Mouse (Mus musculus): ENCODE data around the gene Mrps12. TPM values are rescaled to one million over a fixed set of nuclear protein-coding genes. Genes with fewer than 3 reads are reported as not detected.
A peak's percentile ranks its signal among the peaks of the same experiment; 100 is the strongest.

Mrps12 gene
- polyA plus RNA-seq, 1 experiment from 2014 or later, result 73.3 TPM

- peak; percentile 60 for ATAC-seq (ENCODE audit: low read depth)
- peak overlapping the region; percentile 59 for H3K27ac ChIP-seq (ENCODE audit: low read length)
- peaks cover 9% of the 10 kb centered on the region for H3K4me1 ChIP-seq (ENCODE audit: control insufficient read depth, low read depth, low read length)
- 41% methylated on average over 6 of the region's 6 CpGs for WGBS (ENCODE audit: insufficient replicate concordance)
- H3K9me3 ChIP-seq (replicated peaks; ENCODE audit: control insufficient read depth, low read length), result no peaks in the 10 kb centered on the region
- H3K27me3 ChIP-seq (ENCODE audit: control insufficient read depth, insufficient read depth, low read depth, low read length), result no peaks in the 10 kb centered on the region
- H3K36me3 ChIP-seq (ENCODE audit: control insufficient read depth, insufficient read depth), result no peaks in the 10 kb centered on the region
- no peak overlapping the region for H3K4me3 ChIP-seq (ENCODE audit: low read depth, low read length)
- H3K9ac ChIP-seq (ENCODE audit: low read depth, low read length), result no peak overlapping the region
- H3K4me2 ChIP-seq (ENCODE audit: low read depth, low read length), result no peak overlapping the region
These were observed 38.5 kb upstream of the Mrps12 start for GRCm38 (mm10) chr7:28780067-28780658.

GRCm38 (mm10) chr7:28778825-28779224, 37.2 kb upstream of the Mrps12 start:
- WGBS (ENCODE audit: insufficient replicate concordance), result 77% methylated on average over 9 of the region's 9 CpGs
- H3K9me3 ChIP-seq (replicated peaks; ENCODE audit: control insufficient read depth, low read length), result no peaks in the 10 kb centered on the region

GRCm38 (mm10) chr7:28775129-28775528, 33.5 kb upstream of the Mrps12 start:
- H3K4me3 ChIP-seq (ENCODE audit: low read depth, low read length), result no peak overlapping the region
- no peaks in the 10 kb centered on the region for H3K9me3 ChIP-seq (replicated peaks; ENCODE audit: control insufficient read depth, low read length)
- WGBS (ENCODE audit: insufficient replicate concordance), result 70% methylated on average over 7 of the region's 7 CpGs
- ATAC-seq (ENCODE audit: low read depth), result no peak
- no peak overlapping the region for H3K4me2 ChIP-seq (ENCODE audit: low read depth, low read length)
- no peaks in the 10 kb centered on the region for H3K36me3 ChIP-seq (ENCODE audit: control insufficient read depth, insufficient read depth)
- peaks cover 10% of the 10 kb centered on the region for H3K4me1 ChIP-seq (ENCODE audit: control insufficient read depth, low read depth, low read length)
- no peak overlapping the region for H3K9ac ChIP-seq (ENCODE audit: low read depth, low read length)
- H3K27me3 ChIP-seq (ENCODE audit: control insufficient read depth, insufficient read depth, low read depth, low read length), result no peaks in the 10 kb centered on the region
- H3K27ac ChIP-seq (ENCODE audit: low read length), result no peak overlapping the region

More at GRCm38 (mm10) chr7:28778825-28779224, 37.2 kb upstream of the Mrps12 start:
- no peaks in the 10 kb centered on the region for H3K36me3 ChIP-seq (ENCODE audit: control insufficient read depth, insufficient read depth)
- H3K4me3 ChIP-seq (ENCODE audit: low read depth, low read length), result no peak overlapping the region
- no peak overlapping the region for H3K9ac ChIP-seq (ENCODE audit: low read depth, low read length)
- H3K27me3 ChIP-seq (ENCODE audit: control insufficient read depth, insufficient read depth, low read depth, low read length), result no peaks in the 10 kb centered on the region
- no peak overlapping the region for H3K27ac ChIP-seq (ENCODE audit: low read length)
- no peak overlapping the region for H3K4me2 ChIP-seq (ENCODE audit: low read depth, low read length)
- ATAC-seq (ENCODE audit: low read depth), result no peak
- peaks cover 9% of the 10 kb centered on the region for H3K4me1 ChIP-seq (ENCODE audit: control insufficient read depth, low read depth, low read length)

GRCm38 (mm10) chr7:28774164-28774563, 32.5 kb upstream of the Mrps12 start:
- no peaks in the 10 kb centered on the region for H3K36me3 ChIP-seq (ENCODE audit: control insufficient read depth, insufficient read depth)
- no peak overlapping the region for H3K4me3 ChIP-seq (ENCODE audit: low read depth, low read length)
- no peaks in the 10 kb centered on the region for H3K27me3 ChIP-seq (ENCODE audit: control insufficient read depth, insufficient read depth, low read depth, low read length)

GRCm38 (mm10) chr7:28773163-28773562, 31.5 kb upstream of the Mrps12 start:
- Histone ChIP-seq H3K4me1 (ENCODE audit: control insufficient read depth, low read depth, low read length) (peaks cover 16% of the 10 kb centered on the region), H3K9me3 (replicated peaks; ENCODE audit: control insufficient read depth, low read length) (no peaks in the 10 kb centered on the region), H3K27ac (ENCODE audit: low read length) (no peak overlapping the region), H3K4me2 (ENCODE audit: low read depth, low read length) (no peak overlapping the region), H3K36me3 (ENCODE audit: control insufficient read depth, insufficient read depth) (no peaks in the 10 kb centered on the region), H3K9ac (ENCODE audit: low read depth, low read length) (no peak overlapping the region), H3K27me3 (ENCODE audit: control insufficient read depth, insufficient read depth, low read depth, low read length) (no peaks in the 10 kb centered on the region), H3K4me3 (ENCODE audit: low read depth, low read length) (no peak overlapping the region)
- ATAC-seq (ENCODE audit: low read depth), result no peak
- WGBS (ENCODE audit: insufficient replicate concordance), result 60% methylated on average over 3 of the region's 3 CpGs

More at GRCm38 (mm10) chr7:28774164-28774563, 32.5 kb upstream of the Mrps12 start:
- Histone ChIP-seq H3K4me2 (ENCODE audit: low read depth, low read length) (no peak overlapping the region), H3K27ac (ENCODE audit: low read length) (no peak overlapping the region), H3K9ac (ENCODE audit: low read depth, low read length) (no peak overlapping the region), H3K9me3 (replicated peaks; ENCODE audit: control insufficient read depth, low read length) (no peaks in the 10 kb centered on the region), H3K4me1 (ENCODE audit: control insufficient read depth, low read depth, low read length) (peaks cover 15% of the 10 kb centered on the region)
- ATAC-seq (ENCODE audit: low read depth), result no peak
- WGBS (ENCODE audit: insufficient replicate concordance), result 84% methylated on average over 12 of the region's 12 CpGs

- H3K4me2 ChIP-seq (ENCODE audit: low read depth, low read length), result no peak overlapping the region
- no peak overlapping the region for H3K9ac ChIP-seq (ENCODE audit: low read depth, low read length)
- no peaks in the 10 kb centered on the region for H3K36me3 ChIP-seq (ENCODE audit: control insufficient read depth, insufficient read depth)
- no peaks in the 10 kb centered on the region for H3K9me3 ChIP-seq (replicated peaks; ENCODE audit: control insufficient read depth, low read length)
- H3K27ac ChIP-seq (ENCODE audit: low read length), result no peak overlapping the region
- no peaks in the 10 kb centered on the region for H3K27me3 ChIP-seq (ENCODE audit: control insufficient read depth, insufficient read depth, low read depth, low read length)
- no peak overlapping the region for H3K4me3 ChIP-seq (ENCODE audit: low read depth, low read length)
- 83% methylated on average over 11 of the region's 11 CpGs for WGBS (ENCODE audit: insufficient replicate concordance)
- ATAC-seq (ENCODE audit: low read depth), result no peak
- peaks cover 28% of the 10 kb centered on the region for H3K4me1 ChIP-seq (ENCODE audit: control insufficient read depth, low read depth, low read length)
These were observed 30.2 kb upstream of the Mrps12 start for GRCm38 (mm10) chr7:28771867-28772266.

- Histone ChIP-seq H3K4me2 (ENCODE audit: low read depth, low read length) (no peak overlapping the region), H3K9ac (ENCODE audit: low read depth, low read length) (no peak overlapping the region), H3K27ac (ENCODE audit: low read length) (no peak overlapping the region; the same call in 1 of the 2 replicates), H3K9me3 (replicated peaks; ENCODE audit: control insufficient read depth, low read length) (no peaks in the 10 kb centered on the region), H3K4me3 (ENCODE audit: low read depth, low read length) (no peak overlapping the region), H3K4me1 (ENCODE audit: control insufficient read depth, low read depth, low read length) (peaks cover 33% of the 10 kb centered on the region), H3K36me3 (ENCODE audit: control insufficient read depth, insufficient read depth) (no peaks in the 10 kb centered on the region), H3K27me3 (ENCODE audit: control insufficient read depth, insufficient read depth, low read depth, low read length) (no peaks in the 10 kb centered on the region)
- ATAC-seq (ENCODE audit: low read depth), result no peak
- 20% methylated on average over 3 of the region's 3 CpGs for WGBS (ENCODE audit: insufficient replicate concordance)
These were observed 28.7 kb upstream of the Mrps12 start for GRCm38 (mm10) chr7:28770309-28770708.

GRCm38 (mm10) chr7:28769414-28769958, 27.9 kb upstream of the Mrps12 start:
- H3K4me2 ChIP-seq (ENCODE audit: low read depth, low read length), result no peak overlapping the region
- WGBS (ENCODE audit: insufficient replicate concordance), result 46% methylated on average over 9 of the region's 9 CpGs
- peaks cover 34% of the 10 kb centered on the region for H3K4me1 ChIP-seq (ENCODE audit: control insufficient read depth, low read depth, low read length)
- no peak for ATAC-seq (ENCODE audit: low read depth)
- H3K27me3 ChIP-seq (ENCODE audit: control insufficient read depth, insufficient read depth, low read depth, low read length), result no peaks in the 10 kb centered on the region
- H3K36me3 ChIP-seq (ENCODE audit: control insufficient read depth, insufficient read depth), result no peaks in the 10 kb centered on the region
- no peak overlapping the region for H3K4me3 ChIP-seq (ENCODE audit: low read depth, low read length)
- no peak overlapping the region for H3K27ac ChIP-seq (ENCODE audit: low read length)
- no peaks in the 10 kb centered on the region for H3K9me3 ChIP-seq (replicated peaks; ENCODE audit: control insufficient read depth, low read length)
- H3K9ac ChIP-seq (ENCODE audit: low read depth, low read length), result no peak overlapping the region

GRCm38 (mm10) chr7:28767462-28767965, 25.9 kb upstream of the Mrps12 start, which contains the start of gene Nfkbib:
Gene Nfkbib, minus strand, starts transcription at chr7:28767512.
- H3K9ac ChIP-seq (ENCODE audit: low read depth, low read length), result peak within 1 kb of the TSS; percentile 74
- WGBS (ENCODE audit: insufficient replicate concordance), result 59% methylated on average over 7 of the region's 7 CpGs
- peak within 1 kb of the TSS; percentile 49; the same call in 1 of the 2 replicates for H3K27ac ChIP-seq (ENCODE audit: low read length)
- peak within 1 kb of the TSS; percentile 88 for H3K4me3 ChIP-seq (ENCODE audit: low read depth, low read length)
- H3K4me1 ChIP-seq (ENCODE audit: control insufficient read depth, low read depth, low read length), result peaks cover 34% of the 10 kb centered on the region
- no peaks in the 10 kb centered on the region for H3K36me3 ChIP-seq (ENCODE audit: control insufficient read depth, insufficient read depth)
- H3K4me2 ChIP-seq (ENCODE audit: low read depth, low read length), result peak within 1 kb of the TSS; percentile 89
- H3K27me3 ChIP-seq (ENCODE audit: control insufficient read depth, insufficient read depth, low read depth, low read length), result no peaks in the 10 kb centered on the region
- H3K9me3 ChIP-seq (replicated peaks; ENCODE audit: control insufficient read depth, low read length), result no peaks in the 10 kb centered on the region
- no peak for ATAC-seq (ENCODE audit: low read depth)
